Mouse (Mus musculus) limb, embryonic 11.5 days (tissue): ENCODE measurements around the gene Abr. TPM values are rescaled to one million over a fixed set of nuclear protein-coding genes. Genes with fewer than 3 reads are reported as not detected.
A peak's percentile ranks its signal among the peaks of the same experiment; 100 is the strongest.

Source experiments
- ATAC-seq: fragments of 200-750 bp; cut with Nextera tagmentation; 2 replicates; pipeline ENCODE4 v1.8.0; 2017; ENCODE audit warnings: low read depth; ENCODE audit not compliant: insufficient number of reproducible peaks, low FRiP score, low TSS enrichment
- DNase-seq: peaks from one replicate; pipeline ENCODE4 v3.0.0-alpha.2; 2015; ENCODE audit warnings: low spot score
- H3K27ac ChIP-seq: fragments of 300-500 bp; sonication (generic); replicated peaks from 2 replicates; pipeline ENCODE4 v1.5.1; 2014; ENCODE audit warnings: low read depth, mild to moderate bottlenecking, low read length
- H3K27me3 ChIP-seq: fragments of 300-500 bp; sonication (generic); 2 replicates; pipeline ENCODE4 v1.6.1; 2014; ENCODE audit warnings: mild to moderate bottlenecking, low read length, mixed read lengths; ENCODE audit not compliant: control insufficient read depth, insufficient read depth
- H3K36me3 ChIP-seq: fragments of 300-500 bp; sonication (generic); 2 replicates; pipeline ENCODE4 v1.6.1; 2014; ENCODE audit warnings: mild to moderate bottlenecking, low read length, moderate library complexity, mixed read lengths; ENCODE audit not compliant: control insufficient read depth, insufficient read depth
- H3K4me1 ChIP-seq: fragments of 300-500 bp; sonication (generic); 2 replicates; pipeline ENCODE4 v1.6.1; 2014; ENCODE audit warnings: low read length, mixed read lengths; ENCODE audit not compliant: control insufficient read depth, insufficient read depth
- H3K4me2 ChIP-seq: fragments of 300-500 bp; sonication (generic); 2 replicates; pipeline ENCODE4 v1.6.1; 2014; ENCODE audit warnings: low read depth, mild to moderate bottlenecking, moderate library complexity; ENCODE audit not compliant: severe bottlenecking
- H3K4me3 ChIP-seq: fragments of 300-500 bp; sonication (generic); 2 replicates; pipeline ENCODE4 v1.5.1; 2014; ENCODE audit warnings: low read depth, low read length
- H3K9ac ChIP-seq: fragments of 300-500 bp; sonication (generic); 2 replicates; pipeline ENCODE4 v1.6.1; 2014; ENCODE audit warnings: mild to moderate bottlenecking, low read length
- H3K9me3 ChIP-seq: fragments of 300-500 bp; sonication (generic); 2 replicates; pipeline ENCODE4 v1.6.1; 2016; ENCODE audit warnings: low read length; ENCODE audit not compliant: control insufficient read depth
- WGBS: fragments of 180-500 bp; shearing (Covaris S2); extraction: QIAGEN DNeasy Blood & Tissue Kit; methylation state at CpG from one replicate; pipeline ENCODE4 v1.1.7; 2014; 5-methylcytosine and 5-hydroxymethylcytosine counted together
- polyA plus RNA-seq: library from polyadenylated mRNA; unstranded; fragments of >200 nt; fragmentation: Nextera tagmentation; extraction: Ambion mirVana; gene quantifications from 2 replicates; pipeline ENCODE4 v1.2.1, GENCODE M21; 2014

Gene Abr
- polyA plus RNA-seq, 1 experiment from 2014 or later: 45.2 TPM

DNA sequence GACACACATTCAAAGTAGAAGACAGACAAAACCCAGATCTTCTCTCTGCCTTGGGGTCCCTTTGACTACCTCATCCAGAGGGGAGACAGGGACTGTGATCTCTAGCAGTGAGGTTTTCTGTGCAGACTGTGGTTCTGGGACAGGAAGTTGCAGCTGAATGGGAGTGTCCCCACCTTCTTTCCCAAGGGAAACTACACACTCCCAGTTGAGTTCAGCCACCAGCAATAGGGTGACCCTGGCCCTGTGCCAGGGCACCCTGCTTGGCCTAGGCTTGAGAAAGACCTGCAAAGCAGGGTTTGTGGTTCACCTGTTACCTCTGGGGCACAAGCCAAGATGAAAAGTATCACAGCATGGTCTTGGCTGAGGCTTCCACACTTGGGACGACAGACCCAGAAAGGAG lies 117.0 kb downstream of the Abr start:
- WGBS: 91% methylated on average over 1 of the region's 1 CpGs

DNA sequence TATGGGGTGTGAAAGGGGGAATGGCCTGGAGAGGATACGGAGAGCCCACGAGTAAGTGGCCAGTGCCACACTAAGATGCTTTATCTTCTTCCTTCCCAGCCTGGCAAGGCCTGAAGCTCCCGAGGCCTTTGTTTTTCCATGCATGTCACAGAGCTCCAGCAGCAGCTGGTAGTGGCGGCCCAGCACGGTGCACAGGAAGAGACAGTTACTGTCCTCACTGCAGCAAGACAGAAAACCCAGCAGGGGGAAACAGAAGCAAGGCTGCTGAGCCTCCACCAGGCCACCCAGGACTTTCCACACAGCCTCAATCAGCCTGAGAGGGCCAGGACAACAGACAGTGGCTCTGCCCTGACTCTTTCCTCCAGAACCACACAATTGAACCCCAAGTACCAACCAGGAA lies 118.1 kb downstream of the Abr start:
- Histone ChIP-seq H3K27ac (no peak overlapping the region), H3K36me3 (no peaks in the 10 kb centered on the region), H3K9ac (no peak overlapping the region), H3K9me3 (no peaks in the 10 kb centered on the region), H3K27me3 (no peaks in the 10 kb centered on the region), H3K4me3 (no peak overlapping the region), H3K4me1 (peaks cover 22% of the 10 kb centered on the region), H3K4me2 (no peak overlapping the region)
- 73% methylated on average over 5 of the region's 5 CpGs for WGBS
- ATAC-seq (no peak), DNase-seq (no peak)

More for the DNA sequence above, 117.0 kb downstream of the Abr start:
- Histone ChIP-seq H3K9ac (no peak overlapping the region), H3K4me3 (no peak overlapping the region), H3K4me2 (no peak overlapping the region), H3K27ac (no peak overlapping the region), H3K36me3 (no peaks in the 10 kb centered on the region), H3K9me3 (no peaks in the 10 kb centered on the region), H3K27me3 (no peaks in the 10 kb centered on the region), H3K4me1 (peaks cover 12% of the 10 kb centered on the region)
- no peak for ATAC-seq
- DNase-seq: no peak

DNA sequence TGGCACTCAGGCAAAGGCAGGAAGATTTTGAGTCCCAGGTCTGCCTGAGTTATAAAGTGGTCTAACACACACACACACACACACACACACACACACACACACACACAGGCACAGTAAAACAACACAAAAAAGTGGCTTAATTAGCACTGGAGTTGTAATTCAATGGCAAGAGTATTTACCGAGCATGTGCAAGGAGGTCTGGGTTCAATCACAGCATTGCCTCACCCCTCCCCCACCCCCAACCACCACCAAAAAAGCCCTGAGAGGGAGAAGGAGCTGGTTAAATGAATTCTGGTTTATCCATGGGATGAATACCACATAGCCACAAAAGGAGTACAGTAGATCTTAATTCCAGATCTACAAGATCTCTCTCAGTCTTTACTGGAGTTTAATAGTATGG lies 122.1 kb downstream of the Abr start:
- H3K4me2 ChIP-seq: no peak overlapping the region
- DNase-seq (peak; percentile 53), ATAC-seq (no peak)
- no peaks in the 10 kb centered on the region for H3K27me3 ChIP-seq
- no peak overlapping the region for H3K4me3 ChIP-seq
- H3K9ac ChIP-seq: no peak overlapping the region
- 7% methylated on average over 1 of the region's 1 CpGs for WGBS
- peak overlapping the region; percentile 57; the same call in 1 of the 2 replicates for H3K27ac ChIP-seq
- H3K36me3 ChIP-seq: no peaks in the 10 kb centered on the region
- peaks cover 20% of the 10 kb centered on the region for H3K4me1 ChIP-seq
- no peaks in the 10 kb centered on the region for H3K9me3 ChIP-seq

DNA sequence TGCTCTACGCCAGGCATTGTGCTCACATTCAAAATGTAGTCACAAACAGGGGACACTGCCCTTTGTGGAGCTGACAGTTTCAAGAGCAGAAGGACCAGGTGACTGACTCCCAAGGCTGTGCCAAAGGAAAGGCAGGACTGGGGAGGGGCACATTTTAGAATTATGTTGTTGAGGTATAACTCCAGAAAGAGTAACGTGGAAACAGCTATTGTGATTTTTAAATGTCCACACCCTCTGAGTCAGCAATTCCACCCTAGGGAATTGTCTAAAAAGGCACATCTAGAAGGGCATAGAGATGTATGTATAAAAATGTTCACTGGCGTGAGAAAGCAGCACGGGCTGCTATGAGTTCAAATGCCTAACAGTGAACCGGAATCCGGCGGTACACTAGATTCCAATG lies 122.5 kb downstream of the Abr start:
- peak overlapping the region; percentile 57; the same call in 1 of the 2 replicates for H3K27ac ChIP-seq
- no peaks in the 10 kb centered on the region for H3K27me3 ChIP-seq
- no peak overlapping the region for H3K9ac ChIP-seq
- no peaks in the 10 kb centered on the region for H3K9me3 ChIP-seq
- ATAC-seq (no peak), DNase-seq (no peak)
- peaks cover 21% of the 10 kb centered on the region for H3K4me1 ChIP-seq
- no peak overlapping the region for H3K4me3 ChIP-seq
- H3K4me2 ChIP-seq: no peak overlapping the region
- no peaks in the 10 kb centered on the region for H3K36me3 ChIP-seq
- WGBS: 56% methylated on average over 7 of the region's 7 CpGs

DNA sequence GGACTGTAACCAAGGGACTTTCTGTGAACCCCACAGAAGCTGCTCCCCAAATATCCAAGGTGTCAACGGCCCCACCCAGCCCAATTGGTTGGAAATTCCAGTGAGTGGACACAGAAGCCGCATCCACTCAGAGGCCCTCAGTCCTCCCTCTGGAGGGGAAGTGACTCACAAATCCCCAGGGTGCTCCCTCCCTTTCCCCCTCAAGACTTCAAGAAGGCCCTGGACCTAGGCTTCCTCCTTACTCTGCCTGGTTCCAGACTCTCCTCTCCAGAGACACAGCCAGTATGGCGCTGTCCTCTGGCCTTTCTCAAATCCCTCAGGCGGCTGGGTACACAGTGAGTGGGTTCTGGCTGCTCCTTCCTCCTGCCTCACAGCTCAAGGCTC lies 124.4 kb downstream of the Abr start:
- ATAC-seq: no peak
- H3K27me3 ChIP-seq: no peaks in the 10 kb centered on the region
- no peak for DNase-seq
- WGBS: 79% methylated on average over 4 of the region's 4 CpGs
- no peak overlapping the region for H3K4me2 ChIP-seq
- no peaks in the 10 kb centered on the region for H3K36me3 ChIP-seq
- H3K4me3 ChIP-seq: no peak overlapping the region
- no peak overlapping the region for H3K9ac ChIP-seq
- H3K27ac ChIP-seq: no peak overlapping the region
- no peaks in the 10 kb centered on the region for H3K9me3 ChIP-seq
- peaks cover 37% of the 10 kb centered on the region for H3K4me1 ChIP-seq

DNA sequence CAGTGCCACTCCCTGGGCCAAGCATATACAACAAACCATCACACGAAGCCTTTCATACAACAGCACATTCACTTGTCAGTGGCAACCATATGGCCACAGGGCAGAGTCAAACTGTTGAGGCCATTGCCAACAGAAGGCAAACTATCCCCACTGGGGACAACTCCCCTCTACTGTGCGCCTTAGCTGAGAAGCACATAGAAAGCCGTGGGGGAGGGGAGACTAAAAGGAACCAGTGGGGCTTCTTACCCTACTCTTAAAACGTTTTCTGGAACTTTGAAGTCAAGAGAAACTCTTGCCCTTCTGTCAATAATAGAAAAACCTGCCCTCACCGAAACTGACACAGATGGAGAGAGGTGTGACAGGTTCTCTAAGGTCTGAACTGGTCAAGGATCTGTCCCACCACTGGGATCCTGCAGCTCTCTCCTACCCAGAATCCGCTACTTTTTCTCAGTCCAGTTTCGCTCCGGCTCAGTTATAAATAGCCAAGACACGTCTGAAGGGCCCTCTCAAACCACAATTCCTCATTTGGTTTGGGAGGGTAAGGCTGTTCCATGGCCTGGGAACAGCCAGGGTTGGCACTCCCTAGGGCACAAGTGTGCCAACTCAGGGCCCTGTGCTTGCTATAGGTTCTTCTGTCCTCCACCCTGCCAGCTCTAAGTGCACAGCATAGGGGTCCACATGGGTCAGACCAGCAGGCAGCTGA lies 124.9 kb downstream of the Abr start:
- no peak overlapping the region for H3K4me2 ChIP-seq
- H3K4me1 ChIP-seq: peaks cover 42% of the 10 kb centered on the region
- H3K9me3 ChIP-seq: no peaks in the 10 kb centered on the region
- no peaks in the 10 kb centered on the region for H3K36me3 ChIP-seq
- no peak overlapping the region for H3K4me3 ChIP-seq
- H3K27ac ChIP-seq: no peak overlapping the region
- H3K27me3 ChIP-seq: no peaks in the 10 kb centered on the region
- no peak for ATAC-seq
- DNase-seq: no peak
- whole genome bisulfite sequencing: 76% methylated on average over 9 of the region's 9 CpGs
- H3K9ac ChIP-seq: no peak overlapping the region

DNA sequence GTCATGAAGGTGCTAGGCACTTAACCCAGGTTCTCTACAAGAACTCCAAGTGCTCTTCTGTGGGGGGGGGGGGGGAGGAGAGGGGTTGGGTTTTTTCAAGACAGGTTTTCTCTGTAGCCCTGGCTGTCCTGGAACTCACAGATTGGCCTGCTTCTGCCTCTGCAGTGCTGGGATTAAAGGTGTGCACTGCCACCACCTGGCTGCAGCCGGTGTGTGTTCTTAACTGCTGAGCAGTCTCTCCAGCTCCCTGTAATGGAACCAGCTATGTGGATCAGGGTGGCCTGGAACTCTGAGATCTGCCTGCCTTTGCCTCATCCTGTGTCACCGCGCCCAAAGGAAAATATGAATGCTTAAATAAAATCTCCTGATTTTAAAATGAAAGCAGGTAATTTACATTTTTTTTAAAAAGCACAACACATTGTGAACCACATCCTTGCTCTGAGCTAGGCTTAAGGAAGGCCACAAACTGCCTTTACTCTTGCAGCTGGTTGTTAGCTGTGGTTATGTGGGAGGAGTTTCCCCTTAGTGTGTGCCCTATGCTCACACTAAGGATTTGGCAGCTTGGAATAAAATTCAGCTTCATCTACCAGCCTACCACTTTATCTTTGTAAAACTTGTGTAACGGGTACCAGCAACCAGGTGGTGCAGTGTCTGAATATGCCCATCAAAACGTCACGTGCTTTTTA lies 125.9 kb downstream of the Abr start:
- Histone ChIP-seq H3K27ac (no peak overlapping the region; the same call in 1 of the 2 replicates), H3K4me3 (no peak overlapping the region)
- 55% methylated on average over 6 of the region's 6 CpGs for WGBS

DNA sequence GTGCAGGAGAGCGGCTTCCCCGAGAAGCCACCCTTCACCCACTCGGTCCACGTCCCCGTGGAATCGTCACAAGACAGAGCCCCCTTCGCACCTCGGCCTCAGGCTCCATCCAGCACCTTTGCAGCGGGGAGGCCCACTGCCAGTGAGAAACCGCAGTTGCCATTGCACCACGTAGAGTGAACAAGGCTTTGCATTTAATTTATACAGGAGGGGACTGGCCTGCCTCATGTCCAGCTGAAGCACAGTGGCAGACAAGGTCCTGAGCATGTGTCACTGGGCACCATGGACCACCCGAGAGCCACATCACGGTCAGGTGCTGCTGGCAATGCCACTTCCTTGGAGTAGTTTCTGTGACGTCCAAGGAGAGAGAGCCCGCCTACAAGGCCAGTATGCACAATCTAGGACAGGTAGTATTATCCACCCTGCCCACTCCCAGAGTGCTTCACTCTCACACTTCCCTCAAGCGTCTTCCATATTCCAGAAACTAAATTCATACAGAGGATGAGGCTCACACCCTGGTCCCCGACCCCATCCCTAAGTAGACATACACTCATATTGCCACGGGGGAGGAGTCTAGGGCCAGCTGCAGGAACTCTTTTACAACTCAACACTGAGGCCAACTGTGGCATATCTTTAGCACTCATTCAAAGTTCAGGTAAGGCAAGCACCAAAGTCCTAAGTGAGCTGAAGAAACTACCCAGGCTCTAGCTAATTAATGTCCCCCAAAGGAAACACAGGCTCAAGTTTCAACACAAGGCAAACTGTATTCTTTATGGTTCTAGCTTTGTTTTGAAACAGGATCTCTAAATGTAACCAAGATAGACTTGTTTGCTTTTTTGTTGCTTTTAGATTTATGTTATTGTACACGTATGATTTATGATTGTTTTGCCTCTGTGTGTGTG lies 126.7 kb downstream of the Abr start:
- Histone ChIP-seq H3K27ac (peak overlapping the region; percentile 98), H3K9me3 (no peaks in the 10 kb centered on the region), H3K36me3 (no peaks in the 10 kb centered on the region), H3K27me3 (no peaks in the 10 kb centered on the region), H3K9ac (peak overlapping the region; percentile 81), H3K4me3 (peak overlapping the region; percentile 56), H3K4me2 (peak overlapping the region; percentile 86), H3K4me1 (peaks cover 49% of the 10 kb centered on the region)
- DNase-seq (peak; percentile 56), ATAC-seq (peak; percentile 44; the same call in 1 of the 2 replicates)
- 12% methylated on average over 19 of the region's 19 CpGs for WGBS

More for the DNA sequence above, 125.9 kb downstream of the Abr start:
- Histone ChIP-seq H3K27me3 (no peaks in the 10 kb centered on the region), H3K4me2 (no peak overlapping the region), H3K9ac (no peak overlapping the region), H3K4me1 (peaks cover 49% of the 10 kb centered on the region), H3K36me3 (no peaks in the 10 kb centered on the region), H3K9me3 (no peaks in the 10 kb centered on the region)
- no peak for ATAC-seq
- peak; percentile 67 for DNase-seq
